Mouse (Mus musculus) kidney, embryonic 14.5 days (tissue): Measurements from ENCODE around the gene Six5. TPM values are rescaled to one million over a fixed set of nuclear protein-coding genes. Genes with fewer than 3 reads are reported as not detected.
"Not testable (repeated sequence)": the region's sequence is repeated elsewhere in the genome, so short reads cannot be mapped to it uniquely, and the experiment has no call there.

Experiments
- ATAC-seq: fragments of 200-750 bp; cut with Nextera tagmentation; 2 replicates; pipeline ENCODE4 v1.8.0; 2017; ENCODE audit warnings: moderate number of reproducible peaks, mild to moderate bottlenecking, moderate TSS enrichment, moderate library complexity; ENCODE audit not compliant: low FRiP score, low TSS enrichment
- H3K27ac ChIP-seq: fragments of 300-500 bp; sonication (generic); 2 replicates; pipeline ENCODE4 v1.5.1; 2014; ENCODE audit warnings: low read depth, mild to moderate bottlenecking, low read length, moderate library complexity, mixed read lengths
- H3K27me3 ChIP-seq: fragments of 300-500 bp; sonication (generic); 2 replicates; pipeline ENCODE4 v1.6.1; 2014; ENCODE audit warnings: mild to moderate bottlenecking, low read length; ENCODE audit not compliant: control insufficient read depth, insufficient read depth
- H3K36me3 ChIP-seq: fragments of 300-500 bp; sonication (generic); 2 replicates; pipeline ENCODE4 v1.6.1; 2014; ENCODE audit warnings: low read length, mixed read lengths; ENCODE audit not compliant: control insufficient read depth, insufficient read depth
- H3K4me1 ChIP-seq: fragments of 300-500 bp; sonication (generic); 2 replicates; pipeline ENCODE4 v1.6.1; 2014; ENCODE audit warnings: low read length, mixed read lengths; ENCODE audit not compliant: control insufficient read depth, insufficient read depth
- H3K4me2 ChIP-seq: fragments of 300-500 bp; sonication (generic); replicated peaks from 2 replicates; pipeline ENCODE4 v1.6.1; 2014; ENCODE audit warnings: low read depth, mild to moderate bottlenecking, low read length
- H3K4me3 ChIP-seq: fragments of 300-500 bp; sonication (generic); 2 replicates; pipeline ENCODE4 v1.5.1; 2014; ENCODE audit warnings: mild to moderate bottlenecking, low read length
- H3K9ac ChIP-seq: fragments of 300-500 bp; sonication (generic); 2 replicates; pipeline ENCODE4 v1.6.1; 2014; ENCODE audit warnings: low read depth, mild to moderate bottlenecking, low read length, moderate library complexity
- H3K9me3 ChIP-seq: fragments of 300-500 bp; sonication (generic); 2 replicates; pipeline ENCODE4 v1.6.1; 2016; ENCODE audit warnings: low read length; ENCODE audit not compliant: control insufficient read depth
- WGBS: fragments of 180-500 bp; shearing (Covaris S2); extraction: QIAGEN DNeasy Blood & Tissue Kit; methylation state at CpG from one replicate; pipeline ENCODE4 v1.1.7; 2014; 5-methylcytosine and 5-hydroxymethylcytosine counted together
- polyA plus RNA-seq: library from polyadenylated mRNA; unstranded; fragments of >200 nt; fragmentation: Nextera tagmentation; extraction: Ambion mirVana; gene quantifications from 2 replicates; pipeline ENCODE4 v1.2.1, GENCODE M21; 2014

The Six5 gene
- polyA plus RNA-seq, 1 experiment from 2014 or later, result 13.3 TPM

DNA sequence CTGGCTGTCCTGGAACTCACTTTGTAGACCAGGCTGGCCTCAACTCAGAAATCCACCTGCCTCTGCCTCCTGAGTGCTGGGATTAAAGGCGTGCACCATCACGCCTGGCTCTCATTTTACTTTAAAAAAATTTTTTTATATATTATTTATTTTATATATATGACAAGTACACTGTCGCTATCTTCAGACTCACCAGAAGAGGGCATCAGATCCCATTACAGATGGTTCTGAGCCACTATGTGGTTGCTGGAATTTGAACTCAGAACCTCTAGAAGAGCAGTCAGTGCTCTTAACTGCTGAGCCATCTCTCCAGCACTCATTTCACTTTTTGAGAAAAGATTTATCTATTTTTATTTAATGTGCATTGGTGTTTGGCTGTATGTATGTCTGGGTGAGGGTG lies 23.4 kb upstream of the Six5 start:
- H3K27ac ChIP-seq, H3K4me1 ChIP-seq, H3K9ac ChIP-seq, H3K4me3 ChIP-seq, H3K9me3 ChIP-seq, ATAC-seq, H3K4me2 ChIP-seq, H3K36me3 ChIP-seq: not testable (repeated sequence)
- WGBS, result 54% methylated on average over 3 of the region's 3 CpGs
- peaks cover 12% of the 10 kb centered on the region for H3K27me3 ChIP-seq

DNA sequence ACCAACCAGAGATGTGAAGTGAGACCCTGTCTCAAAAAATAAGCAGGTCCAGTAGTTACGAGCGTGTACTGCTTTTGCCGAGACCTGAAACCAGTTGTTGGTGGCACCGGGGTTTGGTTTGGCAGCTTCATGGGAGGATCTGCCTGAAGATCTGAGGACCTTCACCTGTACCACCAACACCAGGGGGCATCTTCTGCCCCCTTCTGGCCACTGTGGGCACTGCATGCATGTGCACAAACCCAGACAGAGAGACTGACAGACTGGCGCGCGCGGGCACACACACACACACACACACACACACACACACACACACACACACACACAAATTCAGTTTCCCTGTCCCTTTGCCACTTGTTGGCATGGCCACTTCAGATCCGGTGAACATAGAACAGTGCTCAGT lies 20.9 kb upstream of the Six5 start:
- Histone ChIP-seq H3K4me1 (peaks cover 18% of the 10 kb centered on the region), H3K9ac (no peak overlapping the region), H3K4me2 (no peak overlapping the region), H3K36me3 (peaks cover 7% of the 10 kb centered on the region), H3K27ac (no peak overlapping the region), H3K4me3 (no peak overlapping the region), H3K27me3 (no peaks in the 10 kb centered on the region), H3K9me3 (no peaks in the 10 kb centered on the region)
- 71% methylated on average over 9 of the region's 9 CpGs for WGBS
- no peak for ATAC-seq

DNA sequence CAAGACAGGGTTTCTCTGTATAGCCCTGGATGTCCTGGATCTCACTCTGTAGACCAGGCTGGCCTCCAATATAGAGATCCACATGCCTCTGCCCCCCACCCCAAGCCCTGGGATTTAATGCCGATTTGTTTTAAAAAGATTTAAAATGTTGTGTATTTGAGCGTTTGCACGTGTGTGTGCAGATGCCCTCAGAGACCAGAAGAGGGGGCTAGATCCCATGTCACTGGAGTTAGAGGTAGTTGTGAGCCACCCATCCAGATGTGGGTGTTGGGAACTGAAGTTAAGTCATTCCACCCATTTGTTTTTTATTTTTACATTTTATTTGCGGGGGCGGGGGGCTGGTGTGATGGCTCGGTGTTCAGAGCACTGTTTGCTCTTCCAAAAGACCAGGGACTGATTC lies 19.9 kb upstream of the Six5 start:
- Histone ChIP-seq H3K9me3 (no peaks in the 10 kb centered on the region), H3K27ac (no peak overlapping the region), H3K4me2 (no peak overlapping the region), H3K9ac (no peak overlapping the region), H3K4me1 (peaks cover 18% of the 10 kb centered on the region), H3K4me3 (no peak overlapping the region), H3K27me3 (no peaks in the 10 kb centered on the region), H3K36me3 (peaks cover 17% of the 10 kb centered on the region)
- WGBS, result 95% methylated on average over 6 of the region's 6 CpGs
- no peak for ATAC-seq

DNA sequence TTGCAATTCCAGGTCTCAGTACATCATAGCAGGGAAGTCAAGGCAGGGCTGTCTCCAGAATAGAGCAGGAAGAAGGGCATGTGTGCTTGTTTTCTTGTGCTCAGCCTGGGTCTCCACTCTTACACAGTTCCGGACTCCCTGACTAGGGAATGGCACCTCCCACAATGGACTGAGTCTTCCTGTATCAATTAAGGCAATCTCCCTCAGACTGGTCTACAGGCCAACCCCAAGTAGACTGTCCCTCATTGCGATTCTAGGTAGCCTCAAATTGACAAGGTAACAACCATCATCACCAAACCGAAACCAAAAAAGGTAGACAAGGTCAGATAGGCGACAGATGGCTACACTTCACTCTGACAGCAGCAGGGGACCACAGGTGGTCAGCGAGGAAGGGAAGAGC lies 19.2 kb upstream of the Six5 start:
- no peak for ATAC-seq
- H3K9ac ChIP-seq, result peak overlapping the region; percentile 12; the same call in 1 of the 2 replicates
- 63% methylated on average over 5 of the region's 5 CpGs for WGBS
- no peaks in the 10 kb centered on the region for H3K9me3 ChIP-seq
- peak overlapping the region; percentile 47 for H3K4me2 ChIP-seq
- H3K27ac ChIP-seq, result no peak overlapping the region
- H3K27me3 ChIP-seq, result no peaks in the 10 kb centered on the region
- peak overlapping the region; percentile 98 for H3K4me3 ChIP-seq
- H3K36me3 ChIP-seq, result peaks cover 23% of the 10 kb centered on the region
- H3K4me1 ChIP-seq, result peaks cover 18% of the 10 kb centered on the region

DNA sequence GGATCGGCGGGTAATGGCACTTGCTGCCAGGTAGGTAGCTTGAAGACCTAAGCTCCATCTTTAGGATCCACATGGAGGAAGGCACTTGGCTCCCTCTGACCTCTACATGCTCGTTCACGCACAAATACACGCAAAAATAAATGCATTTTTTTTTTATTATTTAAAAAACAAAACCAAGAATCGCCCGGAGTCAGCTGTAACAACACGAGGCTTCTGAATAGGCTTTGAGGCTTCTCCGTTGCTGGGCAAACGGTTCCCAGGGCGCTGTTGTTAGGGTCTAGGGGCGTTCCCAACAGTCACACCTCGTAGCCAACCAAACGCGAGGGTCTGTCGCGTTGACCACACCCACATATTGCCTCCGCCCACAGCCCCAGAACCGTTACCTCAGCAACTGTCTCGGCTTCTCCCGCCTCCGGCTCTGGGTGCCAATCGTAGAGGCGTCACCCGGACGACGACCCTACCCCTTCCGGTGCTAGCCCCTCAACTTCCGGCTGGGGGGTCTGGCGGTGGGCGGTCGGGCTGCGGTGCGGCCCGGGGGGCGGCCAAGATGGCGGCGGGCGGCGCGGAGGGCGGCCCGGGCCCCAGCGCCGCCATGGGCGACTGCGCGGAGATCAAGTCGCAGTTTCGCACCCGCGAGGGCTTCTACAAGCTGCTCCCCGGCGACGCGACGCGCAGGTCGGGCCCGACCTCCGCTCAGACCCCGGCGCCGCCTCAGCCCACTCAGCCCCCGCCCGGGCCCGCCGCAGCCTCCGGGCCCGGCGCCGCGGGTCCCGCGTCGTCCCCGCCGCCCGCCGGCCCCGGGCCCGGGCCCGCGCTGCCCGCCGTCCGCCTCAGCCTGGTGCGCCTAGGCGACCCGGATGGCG lies 18.4 kb upstream of the Six5 start, which contains the start of gene Dmwd:
Gene Dmwd (plus strand): TSS at position 505 of the 863 bp plus-strand sequence.
- H3K4me1 ChIP-seq, result peaks cover 18% of the 10 kb centered on the region
- peak; percentile 98 for ATAC-seq
- under 1% methylated on average over 81 of the region's 91 CpGs for WGBS

DNA sequence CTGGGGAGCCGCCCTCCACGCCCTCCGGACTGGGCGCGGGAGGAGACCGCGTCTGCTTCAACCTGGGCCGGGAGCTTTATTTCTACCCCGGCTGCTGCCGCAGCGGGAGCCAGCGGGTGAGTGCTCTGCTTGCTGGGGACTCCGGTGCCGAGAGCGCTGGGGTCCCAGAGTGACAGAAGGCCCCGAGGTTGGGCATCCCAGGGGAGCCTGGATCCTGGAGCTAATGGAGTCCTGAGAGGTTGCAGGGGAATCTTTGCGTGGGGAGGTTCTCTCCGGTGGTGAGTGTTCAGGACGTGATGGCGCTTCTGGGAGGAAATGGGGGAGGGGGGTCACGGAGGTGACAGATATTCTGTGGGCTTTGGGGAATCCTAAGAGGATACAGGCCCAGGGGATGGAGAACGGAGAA lies 17.8 kb upstream of the Six5 start:
- Histone ChIP-seq H3K4me2 (peak overlapping the region; percentile 87), H3K27me3 (no peaks in the 10 kb centered on the region), H3K9me3 (no peaks in the 10 kb centered on the region), H3K9ac (peak overlapping the region; percentile 98), H3K27ac (peak overlapping the region; percentile 73; the same call in 1 of the 2 replicates), H3K4me3 (peak overlapping the region; percentile 98), H3K36me3 (peaks cover 36% of the 10 kb centered on the region), H3K4me1 (peaks cover 18% of the 10 kb centered on the region)
- peak; percentile 7; the same call in 1 of the 2 replicates for ATAC-seq
- WGBS, result 0% methylated on average over 22 of the region's 22 CpGs

More for the DNA sequence above, 18.4 kb upstream of the Six5 start, which contains the start of gene Dmwd:
- Histone ChIP-seq H3K4me3 (peak within 1 kb of the TSS; percentile 98), H3K4me2 (peak within 1 kb of the TSS; percentile 87), H3K27me3 (no peaks in the 10 kb centered on the region), H3K36me3 (peaks cover 30% of the 10 kb centered on the region), H3K9ac (peak within 1 kb of the TSS; percentile 98), H3K9me3 (no peaks in the 10 kb centered on the region), H3K27ac (peak within 1 kb of the TSS; percentile 73; the same call in 1 of the 2 replicates)

DNA sequence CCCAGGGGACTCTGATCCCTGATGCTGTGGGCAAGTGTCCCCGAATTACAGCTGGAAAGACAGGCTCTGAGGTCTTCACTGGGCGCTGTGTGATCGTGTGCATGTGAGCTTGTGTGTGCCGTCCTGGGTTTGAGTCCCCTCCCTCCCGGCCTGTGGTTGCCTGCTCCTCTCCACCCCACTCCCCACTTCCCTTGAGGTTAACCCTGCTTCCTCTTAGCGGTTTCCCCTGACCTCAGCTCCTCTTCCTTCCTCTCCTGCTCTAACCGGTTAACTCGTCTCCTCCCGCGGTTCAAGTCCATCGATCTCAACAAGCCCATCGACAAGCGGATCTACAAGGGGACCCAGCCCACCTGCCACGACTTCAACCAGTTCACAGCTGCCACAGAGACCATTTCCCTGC lies 16.6 kb upstream of the Six5 start:
- 45% methylated on average over 14 of the region's 14 CpGs for WGBS
- Histone ChIP-seq H3K9me3 (no peaks in the 10 kb centered on the region), H3K27me3 (no peaks in the 10 kb centered on the region), H3K4me3 (peak overlapping the region; percentile 98), H3K36me3 (peaks cover 46% of the 10 kb centered on the region), H3K4me1 (peaks cover 27% of the 10 kb centered on the region), H3K4me2 (peak overlapping the region; percentile 87), H3K9ac (peak overlapping the region; percentile 98; the same call in 1 of the 2 replicates), H3K27ac (no peak overlapping the region)
- no peak for ATAC-seq

DNA sequence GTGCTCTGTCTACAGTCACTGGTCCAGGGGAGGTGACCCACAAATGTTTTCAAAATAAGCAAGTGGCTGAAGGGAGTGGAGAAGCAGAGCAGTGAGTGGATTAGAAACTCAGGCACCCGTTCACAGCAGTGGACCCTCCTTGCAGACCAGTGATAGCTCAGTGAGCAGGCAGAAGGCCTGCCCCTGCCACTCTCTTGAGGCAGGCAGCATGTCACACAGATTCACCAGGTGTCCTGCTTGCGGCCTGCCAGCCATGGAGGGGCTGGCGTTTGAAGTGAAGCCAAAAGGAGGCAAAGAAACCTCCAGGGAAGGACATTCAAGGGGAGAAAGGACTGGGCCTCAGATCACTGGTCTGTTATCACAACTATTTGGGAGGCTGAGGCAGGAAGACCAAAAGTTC lies 15.7 kb upstream of the Six5 start:
- H3K4me2 ChIP-seq, result no peak overlapping the region
- no peak overlapping the region for H3K27ac ChIP-seq
- H3K4me3 ChIP-seq, result no peak overlapping the region
- peaks cover 46% of the 10 kb centered on the region for H3K36me3 ChIP-seq
- H3K9me3 ChIP-seq, result no peaks in the 10 kb centered on the region
- H3K9ac ChIP-seq, result no peak overlapping the region
- H3K27me3 ChIP-seq, result no peaks in the 10 kb centered on the region
- WGBS, result 77% methylated on average over 3 of the region's 3 CpGs
- ATAC-seq, result no peak
- H3K4me1 ChIP-seq, result peaks cover 37% of the 10 kb centered on the region

DNA sequence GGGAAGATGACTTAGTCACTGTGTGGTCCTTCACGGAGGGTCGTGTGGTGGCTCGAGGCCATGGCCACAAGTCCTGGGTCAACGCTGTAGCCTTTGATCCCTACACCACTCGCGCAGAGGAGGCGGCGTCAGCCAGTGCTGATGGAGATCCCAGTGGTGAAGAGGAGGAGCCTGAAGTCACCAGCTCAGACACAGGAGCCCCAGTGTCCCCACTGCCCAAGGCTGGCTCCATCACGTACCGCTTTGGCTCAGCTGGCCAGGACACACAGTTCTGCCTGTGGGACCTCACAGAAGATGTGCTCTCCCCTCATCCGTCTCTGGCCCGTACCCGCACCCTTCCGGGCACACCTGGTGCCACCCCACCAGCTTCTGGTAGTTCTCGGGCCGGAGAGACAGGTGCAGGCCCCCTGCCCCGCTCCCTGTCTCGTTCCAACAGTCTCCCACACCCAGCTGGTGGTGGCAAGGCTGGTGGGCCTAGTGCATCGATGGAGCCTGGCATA lies 13.9 kb upstream of the Six5 start:
- 83% methylated on average over 19 of the region's 19 CpGs for WGBS

More for the DNA sequence above, 13.9 kb upstream of the Six5 start:
- H3K27me3 ChIP-seq, result no peaks in the 10 kb centered on the region
- H3K9me3 ChIP-seq, result no peaks in the 10 kb centered on the region
- no peak for ATAC-seq
- no peak overlapping the region for H3K4me2 ChIP-seq
- no peak overlapping the region for H3K9ac ChIP-seq
- H3K36me3 ChIP-seq, result peaks cover 46% of the 10 kb centered on the region
- H3K4me1 ChIP-seq, result peaks cover 52% of the 10 kb centered on the region
- no peak overlapping the region for H3K27ac ChIP-seq
- H3K4me3 ChIP-seq, result no peak overlapping the region
